In genomic region chr6:85409003-85409402, GRCm38 (mm10) we compare ENCODE assay signal across 9 mouse cellular contexts. TPM values are rescaled to one million over a fixed set of nuclear protein-coding genes. Genes with fewer than 3 reads are reported as not detected.
DNase-seq lines count a peak whose midpoint lies in the region; ATAC-seq and TF ChIP-seq lines count a peak whose summit lies in the region.
"Had no signal": no experiment of that assay in that cellular context is flagged by ENCODE, and none has a peak within 500 bp of the region (broad histone marks: within the 10 kb centered on the region; RNA-seq: fewer than 3 reads in every experiment).

No protein-coding gene starts in this region.

- WGBS in lung, embryonic 14.5 days = 3% methylated on average over 31 of the region's 31 CpGs
- WGBS in intestine, embryonic 16.5 days = 2% methylated on average over 31 of the region's 31 CpGs

- peak; percentile 20 to 22 for DNase-seq in cerebellum, postnatal 14 days
- DNase-seq in cerebellum, adult 9-11 months = no peak
- no peak for DNase-seq in lung, embryonic 14.5 days
- no peak for DNase-seq in lung, postnatal 36 days
- peak; percentile 78 for DNase-seq in retina, postnatal 7 days (ENCODE audit: low read depth, low spot score)
- no peak for DNase-seq in thymus, postnatal 0 days (ENCODE audit: low spot score)
- DNase-seq in thymus, adult 18-20 months = no peak

- no peaks in the 10 kb centered on the region for H3K9me3 ChIP-seq in lung, embryonic 14.5 days (ENCODE audit: low read depth, low read length)
- H3K9me3 ChIP-seq in intestine, embryonic 16.5 days (ENCODE audit: control insufficient read depth, low read length) = no peaks in the 10 kb centered on the region

- no peak for TF ChIP-seq CTCF in lung, embryonic 14.5 days (IDR thresholded peaks at IDR 0.05; ENCODE audit: low read depth)

- H3K4me1 ChIP-seq in lung, embryonic 14.5 days (ENCODE audit: insufficient read depth) = 0 out of 2 replicates have a peak, but pooled peaks cover 4% of the 10 kb centered on the region
- no peaks in the 10 kb centered on the region for H3K4me1 ChIP-seq in intestine, embryonic 16.5 days (ENCODE audit: control insufficient read depth, insufficient read depth, low read length)

- no peaks in the 10 kb centered on the region for H3K36me3 ChIP-seq in lung, embryonic 14.5 days (ENCODE audit: insufficient read depth)
- H3K36me3 ChIP-seq in intestine, embryonic 16.5 days (ENCODE audit: control insufficient read depth, insufficient read depth, low read length) = no peaks in the 10 kb centered on the region

- H3K4me2 ChIP-seq in lung, embryonic 14.5 days = peak overlapping the region; percentile 39; the same call in 1 of the 2 replicates
- no peak overlapping the region for H3K4me2 ChIP-seq in intestine, embryonic 16.5 days (ENCODE audit: low read depth, low read length)

- ATAC-seq in lung, embryonic 14.5 days (ENCODE audit: insufficient read depth) = no peak
- no peak for ATAC-seq in intestine, embryonic 16.5 days

- peaks cover 35% of the 10 kb centered on the region for H3K27me3 ChIP-seq in lung, embryonic 14.5 days (ENCODE audit: insufficient read depth, low read length)
- peaks cover 39% of the 10 kb centered on the region for H3K27me3 ChIP-seq in intestine, embryonic 16.5 days (replicated peaks; ENCODE audit: control insufficient read depth, insufficient read depth, low read length)

- no peak overlapping the region for H3K27ac ChIP-seq in lung, embryonic 14.5 days (ENCODE audit: low read depth)
- no peak overlapping the region for H3K27ac ChIP-seq in intestine, embryonic 16.5 days (ENCODE audit: low read length)

- peak overlapping the region; percentile 12; the same call in 1 of the 2 replicates for H3K4me3 ChIP-seq in lung, embryonic 14.5 days (ENCODE audit: low read depth, low read length)
- no peak overlapping the region; the same call in 1 of the 2 replicates for H3K4me3 ChIP-seq in intestine, embryonic 16.5 days (ENCODE audit: low read length)

- peak overlapping the region; percentile 4; the same call in 1 of the 2 replicates for H3K9ac ChIP-seq in lung, embryonic 14.5 days
- peak overlapping the region; percentile 31; the same call in 1 of the 2 replicates for H3K9ac ChIP-seq in intestine, embryonic 16.5 days (ENCODE audit: low read depth, low read length)

RNA-seq across cellular contexts. Expression of gene Noto, which starts 14.7 kb away (rescaled TPM):
- 0.19 and 0.37 TPM in 2 replicates for polyA plus RNA-seq in lung, embryonic 14.5 days (2014; fragmentation: Nextera tagmentation; extraction: Ambion mirVana)
- polyA plus RNA-seq in intestine, embryonic 16.5 days (2015; fragmentation: Nextera tagmentation; extraction: Ambion mirVana) = not detected in 2 replicates
- polyA plus RNA-seq in thymus, postnatal 0 days (2015; fragmentation: Nextera tagmentation; extraction: Ambion mirVana) = 0.22 TPM in 1 of 2 replicates, not detected in the other
- polyA plus RNA-seq: C2C12 had no signal

RNA-seq across cellular contexts. Expression of gene Smyd5, which starts 22.8 kb away (rescaled TPM):
- 67.3 and 68.3 TPM in 2 replicates for polyA plus RNA-seq in lung, embryonic 14.5 days (2014; fragmentation: Nextera tagmentation; extraction: Ambion mirVana)
- 45.8 and 52.5 TPM in 2 replicates for polyA plus RNA-seq in intestine, embryonic 16.5 days (2015; fragmentation: Nextera tagmentation; extraction: Ambion mirVana)
- 28.6 and 29.1 TPM in 2 replicates for polyA plus RNA-seq in thymus, postnatal 0 days (2015; fragmentation: Nextera tagmentation; extraction: Ambion mirVana)

RNA-seq across cellular contexts. Expression of gene Rab11fip5, which starts 34.6 kb away (rescaled TPM):
- polyA plus RNA-seq in lung, embryonic 14.5 days (2014; fragmentation: Nextera tagmentation; extraction: Ambion mirVana) = 10.1 and 10.6 TPM in 2 replicates
- 15.6 and 20.9 TPM in 2 replicates for polyA plus RNA-seq in intestine, embryonic 16.5 days (2015; fragmentation: Nextera tagmentation; extraction: Ambion mirVana)
- 4.3 and 4.7 TPM in 2 replicates for polyA plus RNA-seq in thymus, postnatal 0 days (2015; fragmentation: Nextera tagmentation; extraction: Ambion mirVana)

RNA-seq across cellular contexts. Expression of gene Cct7, which starts 42.3 kb away (rescaled TPM):
- 501 and 506 TPM in 2 replicates for polyA plus RNA-seq in lung, embryonic 14.5 days (2014; fragmentation: Nextera tagmentation; extraction: Ambion mirVana)
- polyA plus RNA-seq in intestine, embryonic 16.5 days (2015; fragmentation: Nextera tagmentation; extraction: Ambion mirVana) = 417 and 458 TPM in 2 replicates
- 415 and 437 TPM in 2 replicates for polyA plus RNA-seq in thymus, postnatal 0 days (2015; fragmentation: Nextera tagmentation; extraction: Ambion mirVana)

RNA-seq across cellular contexts. Expression of gene Pradc1, which starts 42.8 kb away (rescaled TPM):
- 26.5 and 27.3 TPM in 2 replicates for polyA plus RNA-seq in lung, embryonic 14.5 days (2014; fragmentation: Nextera tagmentation; extraction: Ambion mirVana)
- 39.4 and 41.2 TPM in 2 replicates for polyA plus RNA-seq in intestine, embryonic 16.5 days (2015; fragmentation: Nextera tagmentation; extraction: Ambion mirVana)
- 51.9 and 56.7 TPM in 2 replicates for polyA plus RNA-seq in thymus, postnatal 0 days (2015; fragmentation: Nextera tagmentation; extraction: Ambion mirVana)

Comparison
In these comparisons a context has a peak if more than half of its experiments do, and no peak if none do; other contexts are left out.
1. DNase-seq: peak in cerebellum, postnatal 14 days (2 of 2) and retina, postnatal 7 days (single experiment); none in cerebellum, adult 9-11 months (single experiment), lung, embryonic 14.5 days (single experiment), lung, postnatal 36 days (single experiment), thymus, postnatal 0 days (single experiment) and thymus, adult 18-20 months (0 of 2).